Mouse (Mus musculus): ENCODE results near the gene Cox10. TPM values are rescaled to one million over a fixed set of nuclear protein-coding genes. Genes with fewer than 3 reads are reported as not detected.
A peak's percentile ranks its signal among the peaks of the same experiment; 100 is the strongest.

The Cox10 gene
- total RNA-seq, 2 experiments from 2014 or later = 22.1 to 24.5 TPM

- no peak for DNase-seq
These were observed 87.3 kb downstream of the Cox10 start for GRCm38 (mm10) chr11:63991958-63992357.

- DNase-seq = no peak
These were observed 88.5 kb downstream of the Cox10 start for GRCm38 (mm10) chr11:63990759-63991158.

GRCm38 (mm10) chr11:63990311-63990710 lies 89.0 kb downstream of the Cox10 start:
- DNase-seq = no peak

- DNase-seq = peak in 1 of 2 experiments; percentile 33
These were observed 90.0 kb downstream of the Cox10 start for GRCm38 (mm10) chr11:63988991-63989860.

GRCm38 (mm10) chr11:63988031-63988665 lies 91.1 kb downstream of the Cox10 start:
- no peak for DNase-seq

- no peak for DNase-seq
These were observed 92.6 kb downstream of the Cox10 start for GRCm38 (mm10) chr11:63986710-63987109.

GRCm38 (mm10) chr11:63985481-63985880 lies 93.8 kb downstream of the Cox10 start:
- no peak for DNase-seq

- no peak for DNase-seq
These were observed 94.6 kb downstream of the Cox10 start for GRCm38 (mm10) chr11:63984622-63985168.

GRCm38 (mm10) chr11:63977741-63978140 lies 101.5 kb downstream of the Cox10 start:
- DNase-seq = no peak

GRCm38 (mm10) chr11:63976775-63977174 lies 102.5 kb downstream of the Cox10 start:
- no peak for DNase-seq

GRCm38 (mm10) chr11:63975260-63975899 lies 103.9 kb downstream of the Cox10 start:
- DNase-seq = no peak

- no peak for DNase-seq
These were observed 105.3 kb downstream of the Cox10 start for GRCm38 (mm10) chr11:63973973-63974372.

- DNase-seq = no peak
These were observed 107.8 kb downstream of the Cox10 start for GRCm38 (mm10) chr11:63971462-63971861.

GRCm38 (mm10) chr11:63970818-63971217 lies 108.5 kb downstream of the Cox10 start:
- DNase-seq = no peak

GRCm38 (mm10) chr11:63969205-63969910 lies 109.9 kb downstream of the Cox10 start:
- no peak for DNase-seq

- DNase-seq = no peak
These were observed 110.8 kb downstream of the Cox10 start for GRCm38 (mm10) chr11:63968388-63969035.

- DNase-seq = no peak
These were observed 111.5 kb downstream of the Cox10 start for GRCm38 (mm10) chr11:63967641-63968387.

- no peak for DNase-seq
These were observed 113.8 kb downstream of the Cox10 start for GRCm38 (mm10) chr11:63965437-63965836.

GRCm38 (mm10) chr11:63957207-63957606 lies 122.1 kb downstream of the Cox10 start:
- no peak for DNase-seq

- no peak for DNase-seq
These were observed 122.5 kb downstream of the Cox10 start for GRCm38 (mm10) chr11:63956748-63957147.

GRCm38 (mm10) chr11:63953887-63954286 lies 125.4 kb downstream of the Cox10 start:
- DNase-seq = no peak
